Mouse (Mus musculus) spleen, adult 2 months (tissue): ENCODE results near the gene Acot13. TPM values are rescaled to one million over a fixed set of nuclear protein-coding genes. Genes with fewer than 3 reads are reported as not detected.

ENCODE experiments used
- DNase-seq, 2 experiments: peaks; one replicate each; pipeline versions ENCODE4 v3.0.0 to v3.0.0-alpha.2; 2012 to 2021; ENCODE audit warnings: low spot score in 2 of 2, low read depth in 1 of 2
- H3K27ac ChIP-seq: fragments of 200-500 bp; 2 replicates; pipeline ENCODE4 v1.5.1; 2012; ENCODE audit warnings: low read length, inconsistent platforms; ENCODE audit not compliant: insufficient read depth
- H3K27me3 ChIP-seq: fragments of 200-500 bp; 2 replicates; pipeline ENCODE4 v1.6.1; 2012; ENCODE audit warnings: mild to moderate bottlenecking, moderate library complexity, low read length, inconsistent platforms; ENCODE audit not compliant: control insufficient read depth, insufficient read depth
- H3K36me3 ChIP-seq: fragments of 200-500 bp; 2 replicates; pipeline ENCODE4 v1.6.1; 2012; ENCODE audit warnings: mild to moderate bottlenecking, low read length, inconsistent platforms; ENCODE audit not compliant: control insufficient read depth, insufficient read depth
- H3K4me1 ChIP-seq: fragments of 200-500 bp; 2 replicates; pipeline ENCODE4 v1.6.1; 2011; ENCODE audit warnings: inconsistent platforms; ENCODE audit not compliant: control insufficient read depth, insufficient read depth, insufficient read length
- H3K4me3 ChIP-seq: fragments of 200-500 bp; 2 replicates; pipeline ENCODE4 v1.5.1; 2011; ENCODE audit warnings: mild to moderate bottlenecking, inconsistent platforms; ENCODE audit not compliant: insufficient read depth, insufficient read length; ENCODE audit errors: extremely low read depth
- CTCF ChIP-seq: fragments of 200-500 bp; IDR thresholded peaks from 2 replicates; pipeline ENCODE4 v1.5.1; 2011; ENCODE audit warnings: mild to moderate bottlenecking, inconsistent platforms; ENCODE audit not compliant: insufficient read depth, insufficient read length, insufficient replicate concordance; ENCODE audit errors: extremely low read depth
- POLR2A ChIP-seq: fragments of 200-500 bp; IDR thresholded peaks from 2 replicates; pipeline ENCODE4 v1.6.1; 2011; ENCODE audit warnings: low read depth, low read length, inconsistent platforms
- WGBS: fragments of 180-500 bp; shearing (Covaris S2); methylation state at CpG from one replicate; pipeline ENCODE4 v1.1.7; 2018; 5-methylcytosine and 5-hydroxymethylcytosine counted together
- polyA plus RNA-seq: library from polyadenylated mRNA; depleted of rRNA; stranded (reverse); fragments of >200 nt; gene quantifications from 2 replicates; pipeline ENCODE4 v1.2.3, GENCODE M21; 2012

Gene Acot13
- polyA plus RNA-seq, 1 experiment: 15.8 TPM

GRCm38 (mm10) chr13:24866430-24867402 is 35.4 kb upstream of the Acot13 start:
- Histone ChIP-seq H3K36me3 (no peaks in the 10 kb centered on the region), H3K4me1 (0 out of 2 replicates have a peak, but pooled peaks cover 5% of the 10 kb centered on the region), H3K27ac (no peak overlapping the region), H3K27me3 (no peaks in the 10 kb centered on the region), H3K4me3 (no peak overlapping the region)
- WGBS: 62% methylated on average over 9 of the region's 9 CpGs
- DNase-seq: no peak
- TF ChIP-seq CTCF (no peak), POLR2A (no peak)

GRCm38 (mm10) chr13:24862520-24862919 is 31.2 kb upstream of the Acot13 start:
- Histone ChIP-seq H3K4me1 (0 out of 2 replicates have a peak, but pooled peaks cover 5% of the 10 kb centered on the region), H3K27me3 (no peaks in the 10 kb centered on the region), H3K36me3 (no peaks in the 10 kb centered on the region), H3K27ac (no peak overlapping the region), H3K4me3 (no peak overlapping the region)
- DNase-seq: peak; percentile 17 to 50
- TF ChIP-seq POLR2A: no peak
- peak; percentile 45; the same call in 1 of the 2 replicates for TF ChIP-seq CTCF
- 68% methylated on average over 7 of the region's 7 CpGs for WGBS

GRCm38 (mm10) chr13:24862021-24862420 is 30.7 kb upstream of the Acot13 start:
- WGBS: 83% methylated on average over 7 of the region's 7 CpGs
- no peaks in the 10 kb centered on the region for H3K36me3 ChIP-seq
- no peak overlapping the region for H3K4me3 ChIP-seq
- H3K27me3 ChIP-seq: no peaks in the 10 kb centered on the region
- no peak for DNase-seq
- H3K27ac ChIP-seq: no peak overlapping the region
- H3K4me1 ChIP-seq: 0 out of 2 replicates have a peak, but pooled peaks cover 5% of the 10 kb centered on the region
- TF ChIP-seq CTCF: no peak
- no peak for TF ChIP-seq POLR2A

- no peaks in the 10 kb centered on the region for H3K27me3 ChIP-seq
- TF ChIP-seq CTCF (no peak), POLR2A (no peak)
- H3K27ac ChIP-seq: no peak overlapping the region
- H3K4me3 ChIP-seq: no peak overlapping the region
- H3K36me3 ChIP-seq: no peaks in the 10 kb centered on the region
- 75% methylated on average over 12 of the region's 12 CpGs for WGBS
- no peak for DNase-seq
- H3K4me1 ChIP-seq: no peaks in the 10 kb centered on the region
These were observed 29.7 kb upstream of the Acot13 start for GRCm38 (mm10) chr13:24861084-24861483.

- DNase-seq: no peak
- Histone ChIP-seq H3K27me3 (no peaks in the 10 kb centered on the region), H3K36me3 (no peaks in the 10 kb centered on the region), H3K4me1 (no peaks in the 10 kb centered on the region), H3K4me3 (no peak overlapping the region), H3K27ac (no peak overlapping the region)
- no peak for TF ChIP-seq CTCF
- no peak for TF ChIP-seq POLR2A
These were observed 27.8 kb upstream of the Acot13 start for GRCm38 (mm10) chr13:24859115-24859514.

- Histone ChIP-seq H3K27ac (no peak overlapping the region), H3K36me3 (no peaks in the 10 kb centered on the region), H3K27me3 (no peaks in the 10 kb centered on the region), H3K4me1 (no peaks in the 10 kb centered on the region), H3K4me3 (no peak overlapping the region)
- no peak for DNase-seq
- no peak for TF ChIP-seq POLR2A
- no peak for TF ChIP-seq CTCF
- WGBS: 75% methylated on average over 3 of the region's 3 CpGs
These were observed 21.2 kb upstream of the Acot13 start for GRCm38 (mm10) chr13:24852570-24852969.

- TF ChIP-seq POLR2A (no peak), CTCF (no peak)
- H3K4me3 ChIP-seq: no peak overlapping the region
- H3K27me3 ChIP-seq: no peaks in the 10 kb centered on the region
- WGBS: 84% methylated on average over 2 of the region's 2 CpGs
- no peaks in the 10 kb centered on the region for H3K4me1 ChIP-seq
- H3K36me3 ChIP-seq: no peaks in the 10 kb centered on the region
- no peak overlapping the region for H3K27ac ChIP-seq
- DNase-seq: no peak
These were observed 20.6 kb upstream of the Acot13 start for GRCm38 (mm10) chr13:24851989-24852388.
